Mouse (Mus musculus) embryo, embryonic 10 days (tissue): ENCODE measurements around the gene Ncapd2.

Experiments
- DNase-seq: peaks from one replicate; pipeline ENCODE4 v3.0.0-alpha.2; 2015; ENCODE audit warnings: low spot score

Gene Ncapd2

DNA sequence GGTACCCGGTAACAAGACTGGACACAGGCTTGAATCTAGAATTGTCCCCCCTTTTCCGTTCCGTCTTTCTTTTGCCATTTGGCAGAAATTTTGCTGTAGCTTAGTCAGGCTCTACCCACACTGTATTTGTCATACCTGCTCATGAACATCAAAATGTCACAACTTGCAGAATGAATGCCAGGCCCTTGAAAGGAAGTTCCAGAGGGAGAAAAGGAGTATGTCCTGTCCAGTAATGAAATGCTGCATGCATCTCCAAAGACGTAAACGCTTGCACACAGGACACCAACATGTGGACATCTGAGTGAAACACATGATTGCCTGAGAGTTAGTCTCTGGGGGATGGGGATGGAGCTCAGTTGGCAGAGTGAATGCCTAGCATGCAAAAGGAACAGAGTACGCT lies 22.2 kb upstream of the Ncapd2 start:
- no peak for DNase-seq

DNA sequence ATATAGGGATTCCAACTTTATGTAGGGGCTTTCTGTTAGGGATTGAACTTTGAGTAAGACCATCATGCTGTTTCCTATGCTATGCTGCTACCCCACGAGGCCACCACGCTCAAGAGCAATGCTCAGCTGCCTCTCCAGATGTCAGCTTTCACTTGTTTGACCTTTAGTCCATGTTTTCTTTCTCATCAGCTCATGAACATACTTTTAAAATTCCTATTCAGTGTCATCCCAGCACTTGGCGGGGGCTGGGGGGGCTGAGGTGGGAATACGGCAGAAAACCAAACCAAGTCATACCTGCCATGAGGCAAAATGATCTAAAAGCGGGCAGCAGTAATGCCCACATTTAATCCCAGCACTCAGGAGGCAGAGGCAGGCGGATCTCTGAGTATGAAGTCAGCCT lies 21.6 kb upstream of the Ncapd2 start:
- no peak for DNase-seq

DNA sequence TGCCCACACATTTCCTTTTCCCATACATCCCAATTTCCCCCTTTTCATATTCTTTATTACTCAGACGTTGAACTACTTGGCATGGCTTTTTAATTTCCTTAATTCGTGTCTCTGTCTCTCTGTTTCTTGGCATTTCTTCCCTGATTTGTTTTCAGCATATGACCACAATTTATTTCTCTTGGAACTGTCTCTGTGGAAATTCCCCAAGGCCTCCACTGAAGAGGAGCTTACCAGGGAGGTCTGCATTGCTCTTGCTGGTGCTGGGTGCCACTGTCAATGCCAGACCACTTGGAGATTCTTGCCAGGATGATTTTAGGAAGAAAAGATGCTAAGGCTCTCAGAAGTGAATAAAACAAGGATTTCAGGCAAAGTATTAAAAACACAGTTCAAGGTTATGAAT lies 21.1 kb upstream of the Ncapd2 start:
- DNase-seq, result no peak

DNA sequence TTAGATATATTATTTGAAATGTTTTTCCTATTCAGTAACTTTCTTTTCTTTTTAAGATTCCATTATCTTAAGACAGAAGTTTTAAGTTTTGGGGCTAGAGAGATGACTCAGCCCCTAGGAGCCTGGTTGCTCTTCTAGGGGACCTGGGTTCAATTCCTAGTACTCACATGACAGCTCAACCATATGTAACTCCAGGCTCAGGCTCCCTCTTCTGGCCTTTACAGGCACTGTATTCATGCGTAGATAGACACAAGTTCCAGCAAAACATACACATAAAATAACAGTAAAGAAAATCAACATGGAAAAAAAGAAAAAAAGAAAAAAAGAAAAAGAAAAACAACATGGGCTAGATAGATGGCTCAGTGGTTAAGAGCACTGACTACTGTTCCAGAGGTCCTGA lies 18.9 kb upstream of the Ncapd2 start:
- no peak for DNase-seq

DNA sequence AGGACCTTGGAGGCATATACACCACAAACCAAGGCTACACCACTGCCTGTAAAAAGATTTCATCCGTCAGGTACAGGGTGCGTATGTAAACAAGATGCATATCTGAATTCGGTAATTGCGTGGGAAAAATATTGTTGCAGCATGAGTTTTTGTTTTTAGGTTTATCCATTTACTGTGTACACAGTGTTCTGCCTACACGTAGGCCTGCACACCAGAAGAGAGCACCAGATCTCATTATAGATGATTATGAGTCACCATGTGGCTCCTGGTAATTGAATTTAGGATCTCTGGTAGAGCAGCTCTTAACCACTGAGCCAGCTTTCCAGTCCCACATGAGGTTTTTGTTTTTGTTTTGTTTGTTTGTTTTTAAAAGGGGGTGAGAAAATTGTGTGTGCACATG lies 5.7 kb upstream of the Ncapd2 start:
- DNase-seq, result no peak

DNA sequence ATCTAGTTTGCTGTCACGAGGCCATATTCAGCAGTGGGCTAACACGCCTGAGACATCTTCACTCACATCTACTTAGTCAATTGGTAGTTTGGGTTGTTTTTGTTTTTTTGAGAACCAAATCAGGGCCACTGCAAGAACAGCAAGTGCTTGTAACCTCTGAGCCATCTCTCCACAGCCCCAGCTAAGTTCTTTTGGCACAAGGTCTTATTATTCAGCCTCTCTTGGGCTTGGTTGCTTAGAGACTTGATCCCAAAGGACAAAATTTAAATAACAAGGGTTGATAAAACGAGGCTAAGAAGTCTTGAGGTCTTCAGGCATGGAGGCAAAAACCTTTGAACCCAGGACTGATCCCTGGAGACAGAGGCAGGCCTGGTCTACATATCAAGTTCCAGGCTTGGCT lies 4.8 kb upstream of the Ncapd2 start:
- no peak for DNase-seq

DNA sequence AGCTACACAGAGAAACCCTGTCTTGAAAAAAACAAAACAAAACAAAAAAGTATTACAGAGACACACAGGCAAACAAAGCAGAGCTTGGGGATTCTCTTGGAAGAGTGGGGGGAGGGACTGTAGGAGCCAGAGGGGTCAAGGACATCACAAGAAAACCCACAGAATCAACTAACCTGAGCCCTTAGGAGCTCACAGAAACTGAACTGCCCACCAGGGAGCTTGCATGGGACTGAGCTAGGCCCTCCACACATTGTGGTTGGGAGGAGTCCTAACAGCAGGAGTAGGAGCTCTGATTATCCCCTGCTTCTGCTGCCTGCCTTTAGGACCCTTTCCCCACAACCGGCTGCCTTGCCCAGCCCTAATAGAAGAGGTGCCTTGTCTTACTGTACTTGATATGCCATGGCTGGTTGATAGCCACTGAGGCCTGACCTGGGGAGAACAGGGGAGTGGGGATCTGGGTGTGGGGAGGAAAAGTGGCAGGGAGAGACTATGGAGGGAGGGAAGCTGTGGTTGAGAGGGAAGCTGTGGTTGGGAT lies 4.1 kb upstream of the Ncapd2 start:
- DNase-seq, result no peak

DNA sequence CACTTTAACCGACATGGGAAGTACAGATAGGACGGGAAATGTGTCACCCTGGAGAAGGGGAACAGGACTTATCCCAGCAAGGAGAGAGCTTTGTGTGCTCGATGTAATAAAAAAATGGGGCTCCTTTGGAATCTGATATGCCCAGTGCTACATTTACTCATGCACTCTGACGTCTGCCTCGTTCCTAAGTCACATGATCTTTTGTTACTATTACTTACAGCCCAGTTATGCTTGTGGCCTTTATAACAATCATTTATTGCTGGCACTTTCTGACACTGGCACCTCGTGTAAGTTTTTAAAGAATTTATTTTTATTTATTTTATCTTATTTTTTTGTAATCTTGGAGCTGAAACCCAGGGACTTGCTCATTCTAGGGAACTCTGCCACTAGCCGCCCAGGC lies 1.9 kb upstream of the Ncapd2 start:
- DNase-seq, result no peak

DNA sequence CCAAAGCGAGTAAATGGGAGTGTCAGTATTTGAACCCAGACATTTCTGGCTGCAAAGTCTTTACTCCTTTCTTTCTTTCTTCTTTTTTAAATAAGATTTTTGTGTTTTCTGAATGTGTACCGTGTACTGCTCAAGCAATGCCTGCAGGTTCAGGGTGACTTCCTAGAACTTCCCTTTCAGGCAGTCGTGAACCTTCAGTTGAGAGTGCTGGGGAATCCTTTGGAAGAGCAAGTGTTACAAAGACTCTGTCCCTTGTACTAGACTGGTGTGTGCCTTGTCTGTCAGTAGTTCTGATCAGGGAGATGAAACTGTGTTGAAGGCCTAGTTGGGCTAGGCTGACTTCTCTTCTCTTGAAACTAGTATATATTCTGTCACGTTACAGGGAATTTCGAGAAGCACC lies 1.3 kb upstream of the Ncapd2 start:
- no peak for DNase-seq

DNA sequence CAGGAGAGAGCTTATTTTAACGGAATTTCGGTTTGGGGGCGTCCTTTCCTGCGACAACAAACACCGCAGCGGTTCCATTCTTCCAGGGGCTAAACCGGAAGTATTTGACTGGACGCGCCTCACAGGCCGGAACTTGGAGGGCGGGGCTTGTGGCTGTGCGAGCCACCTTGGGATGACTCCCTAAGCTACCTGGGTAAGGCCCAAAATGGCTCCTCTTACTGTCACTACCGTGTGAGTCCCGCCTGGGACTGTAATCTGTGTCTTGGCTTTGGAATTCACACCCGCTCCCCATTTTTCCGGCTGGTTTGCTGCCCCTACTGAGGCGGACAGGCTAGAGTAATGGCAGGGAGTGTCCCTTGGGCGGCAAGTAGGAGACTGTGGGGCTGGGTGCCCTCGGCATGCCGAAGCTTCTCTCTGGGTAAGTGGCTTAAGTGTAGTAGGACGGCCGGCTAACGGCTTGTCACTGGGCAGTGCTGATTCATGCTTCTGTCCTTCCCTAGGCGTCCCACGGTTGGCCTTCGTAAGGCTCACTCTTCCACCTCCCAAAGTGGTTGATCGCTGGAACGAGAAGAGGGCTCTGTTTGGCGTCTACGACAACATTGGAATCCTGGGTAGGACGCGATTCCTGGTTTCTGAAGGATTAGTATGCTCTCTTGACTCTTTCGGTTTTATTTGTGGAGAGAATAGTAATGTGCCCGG lies 664 bp upstream of the Ncapd2 start:
- peak; percentile 97 for DNase-seq

DNA sequence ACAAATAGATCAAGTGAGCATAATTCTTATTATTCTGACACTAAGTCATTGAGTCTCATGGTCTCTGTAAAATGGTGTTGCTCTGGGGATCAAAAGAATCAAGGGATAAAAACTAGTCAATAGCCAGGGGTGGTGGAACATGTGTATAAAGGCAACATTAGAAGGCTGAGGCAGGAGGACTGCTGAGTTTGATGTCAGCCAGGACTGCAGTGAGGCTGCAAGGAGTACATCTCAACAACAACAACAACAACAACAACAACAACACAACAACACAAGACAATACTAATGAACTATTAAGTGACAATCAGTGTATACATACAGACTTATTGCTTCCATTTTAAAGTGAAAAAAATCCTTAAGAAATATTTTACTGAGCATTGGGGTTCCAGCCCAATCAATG lies 685 bp downstream of the Ncapd2 start:
- peak; percentile 42 for DNase-seq

DNA sequence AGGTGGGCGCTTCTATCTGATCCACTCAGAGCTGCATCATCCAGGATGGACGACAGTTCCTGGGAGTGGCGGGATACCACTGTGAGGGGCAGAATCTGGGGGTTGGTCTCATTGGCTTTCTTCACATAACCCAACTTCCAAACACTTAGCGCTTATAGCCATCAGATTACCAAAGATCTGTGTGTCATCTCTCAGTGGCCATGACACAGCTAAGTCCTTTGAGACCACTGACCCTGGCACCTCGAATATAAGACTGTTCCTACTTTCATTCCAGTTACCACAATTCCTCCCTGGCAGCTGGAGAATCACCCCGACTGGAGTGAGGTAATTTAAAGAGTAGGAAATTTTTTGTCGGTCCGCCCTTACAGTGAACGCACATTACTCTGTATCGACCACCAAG lies 5.3 kb downstream of the Ncapd2 start:
- DNase-seq, result no peak

DNA sequence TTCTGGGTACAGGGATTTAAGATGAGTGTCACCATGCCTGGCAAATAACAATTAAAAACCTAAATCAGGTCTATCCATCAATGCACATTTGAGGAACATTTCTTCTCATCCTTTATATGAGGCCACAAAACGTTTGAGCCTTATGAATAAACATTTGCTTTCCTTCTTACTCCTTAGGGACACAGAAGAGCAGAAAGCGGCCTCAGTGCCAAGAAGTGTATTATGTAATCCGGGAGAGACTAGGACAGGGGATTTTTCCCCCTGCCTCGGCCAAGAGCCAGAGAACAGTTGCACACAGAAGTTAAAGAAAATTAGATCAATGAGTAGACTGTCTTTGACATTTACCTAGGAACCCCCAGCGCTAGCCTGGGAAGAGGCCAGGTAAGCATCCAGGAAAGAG lies 9.4 kb downstream of the Ncapd2 start:
- DNase-seq, result no peak

DNA sequence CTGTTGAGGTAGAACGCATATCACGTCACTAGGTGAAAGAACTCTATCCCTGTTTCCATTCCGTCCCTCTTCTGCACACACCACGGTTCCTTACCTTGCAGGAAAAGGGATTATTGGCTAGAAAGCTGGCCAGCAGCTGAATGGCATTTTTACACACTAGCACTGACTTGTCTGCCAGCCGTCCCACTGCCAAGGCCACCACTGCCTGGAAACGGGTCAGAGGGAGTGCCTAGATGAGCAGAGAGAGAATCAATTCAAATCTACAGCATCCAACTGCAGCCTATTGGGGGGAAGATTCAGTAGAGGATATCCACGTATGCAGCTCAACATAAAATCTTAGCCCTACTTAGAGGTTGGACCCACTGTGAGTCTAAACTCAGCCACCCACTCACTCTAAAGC lies 11.9 kb downstream of the Ncapd2 start:
- no peak for DNase-seq

DNA sequence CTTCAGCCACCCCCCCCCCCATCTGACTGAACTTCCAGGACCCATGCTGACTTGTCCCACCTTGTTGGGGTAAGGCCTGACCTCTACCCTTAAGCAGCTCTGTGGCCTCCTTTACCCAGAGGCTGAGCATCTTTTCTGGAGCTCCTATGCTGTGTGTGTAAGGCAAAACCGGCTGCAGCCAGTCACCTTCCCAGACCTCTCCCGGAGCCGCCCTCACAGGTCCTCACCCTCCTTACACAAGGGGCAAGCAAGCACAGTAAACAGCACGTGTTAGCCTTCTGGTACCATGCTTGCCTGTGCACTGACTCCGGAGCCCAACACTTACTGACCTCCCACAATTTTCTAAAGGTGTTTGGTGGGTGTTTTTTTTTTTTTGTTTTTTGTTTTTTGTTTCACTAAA lies 16.0 kb downstream of the Ncapd2 start:
- DNase-seq, result no peak

DNA sequence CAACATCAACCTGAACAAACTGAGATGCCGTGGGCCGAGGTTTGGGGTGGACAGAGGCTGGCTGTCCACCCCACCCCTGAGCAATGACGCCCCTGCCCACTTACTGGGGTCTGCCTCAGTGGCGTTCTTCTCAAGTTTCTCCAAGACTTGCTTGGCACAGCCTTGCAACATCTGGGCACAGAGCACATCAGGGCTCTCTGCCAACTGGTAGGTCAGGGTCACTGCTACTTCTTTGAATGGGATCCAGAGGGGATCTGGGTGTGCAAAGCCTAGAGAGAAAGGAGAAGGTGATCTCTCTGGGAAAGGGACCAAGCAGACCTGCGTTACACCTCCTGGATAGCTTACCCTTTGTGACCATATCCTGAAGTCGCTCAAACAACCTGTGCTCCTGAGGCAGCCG lies 18.2 kb downstream of the Ncapd2 start:
- no peak for DNase-seq

DNA sequence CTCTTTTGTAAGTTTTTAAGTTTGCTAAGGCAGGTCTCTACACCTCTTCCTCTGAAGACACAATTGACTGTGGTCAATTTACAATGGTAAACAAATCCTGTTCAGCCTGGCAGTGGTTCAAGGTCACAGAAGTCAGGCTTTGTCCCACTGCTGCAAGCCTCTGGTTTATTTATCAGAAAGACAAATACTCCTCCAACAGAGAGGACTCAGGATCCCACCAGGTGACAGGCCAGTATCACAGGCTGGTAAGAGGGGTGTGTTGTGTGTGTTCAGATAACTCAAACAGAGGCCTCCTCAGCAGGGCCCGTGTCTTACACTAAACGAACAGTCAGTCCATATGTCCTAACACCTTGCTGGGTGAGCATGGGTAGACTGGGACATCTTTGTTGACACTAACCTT lies 19.0 kb downstream of the Ncapd2 start:
- no peak for DNase-seq

DNA sequence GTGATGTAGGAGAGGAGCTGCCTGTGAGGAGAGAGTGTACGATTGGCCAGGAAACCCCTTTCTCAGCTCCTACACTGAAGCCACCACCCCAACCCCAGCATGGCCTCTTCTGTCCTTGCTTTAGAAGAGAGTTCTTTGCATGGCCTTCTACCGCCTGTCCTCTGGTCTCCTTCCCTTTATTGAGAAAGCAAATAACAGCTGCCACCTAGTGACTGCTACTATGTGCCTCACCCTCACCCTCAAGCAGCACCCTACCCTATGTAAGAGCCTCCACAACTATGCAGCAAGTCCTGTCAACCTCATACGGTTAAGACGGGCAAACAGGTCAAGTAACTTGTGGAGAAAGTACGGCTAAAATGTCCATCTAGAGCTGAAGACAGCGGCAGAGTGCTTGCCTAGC lies 21.3 kb downstream of the Ncapd2 start:
- DNase-seq, result no peak

DNA sequence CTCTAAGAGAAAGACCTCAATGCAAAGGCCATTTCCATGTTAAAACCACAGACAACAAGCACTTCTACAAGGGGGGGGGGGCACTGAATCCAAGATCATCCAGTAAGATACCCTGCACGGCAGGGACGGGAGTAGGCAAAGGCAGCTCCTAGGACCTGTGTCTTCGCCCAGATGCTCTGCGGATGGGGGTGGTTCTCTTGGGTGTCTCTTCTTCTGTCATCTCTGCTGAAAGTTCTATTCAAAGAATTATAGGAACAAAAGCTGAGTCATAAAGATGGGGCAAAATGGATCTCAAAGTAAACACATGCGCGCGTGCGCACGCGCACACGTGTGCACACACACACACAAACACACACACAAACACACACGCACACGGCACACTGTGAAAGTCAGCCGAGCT lies 23.4 kb downstream of the Ncapd2 start:
- DNase-seq, result no peak

DNA sequence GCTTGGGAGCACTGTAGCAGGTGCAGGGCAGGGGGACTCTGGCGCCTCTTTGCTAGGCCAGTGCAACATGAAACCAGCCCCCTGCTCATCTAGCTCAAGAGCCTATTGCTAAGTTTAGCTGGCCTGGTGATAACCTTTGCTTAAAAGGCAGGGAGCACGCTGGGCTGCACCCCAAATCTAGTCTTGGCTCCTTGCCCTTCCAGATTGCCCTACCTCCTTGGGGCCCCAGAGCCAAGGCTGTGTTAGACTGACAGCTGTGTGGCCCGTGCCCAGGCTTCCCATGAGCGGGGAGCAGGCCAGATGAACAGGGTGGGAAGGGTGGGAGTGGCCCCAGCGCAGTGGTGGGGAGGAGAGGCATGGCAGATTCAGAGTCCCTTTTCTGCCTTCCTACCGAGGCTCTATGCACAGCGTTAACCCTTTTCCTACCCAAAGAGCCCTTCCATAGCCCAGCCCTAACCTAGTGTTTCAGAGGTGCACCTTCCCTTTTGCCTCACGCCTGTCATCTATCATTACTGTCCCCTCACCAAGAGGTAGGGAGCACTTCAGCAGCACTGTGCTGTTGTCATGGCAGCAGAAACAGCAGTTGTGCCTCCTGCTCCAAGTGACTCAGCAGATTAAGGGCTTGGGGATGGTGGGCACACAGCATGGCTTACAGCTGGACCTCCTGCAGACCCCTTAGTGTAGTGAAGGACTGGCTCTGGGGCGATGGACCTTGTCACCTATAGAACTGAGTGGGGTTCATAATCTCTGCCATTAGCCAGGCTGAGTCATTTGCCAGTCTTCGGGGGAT lies 24.4 kb downstream of the Ncapd2 start:
- DNase-seq, result peak; percentile 67

DNA sequence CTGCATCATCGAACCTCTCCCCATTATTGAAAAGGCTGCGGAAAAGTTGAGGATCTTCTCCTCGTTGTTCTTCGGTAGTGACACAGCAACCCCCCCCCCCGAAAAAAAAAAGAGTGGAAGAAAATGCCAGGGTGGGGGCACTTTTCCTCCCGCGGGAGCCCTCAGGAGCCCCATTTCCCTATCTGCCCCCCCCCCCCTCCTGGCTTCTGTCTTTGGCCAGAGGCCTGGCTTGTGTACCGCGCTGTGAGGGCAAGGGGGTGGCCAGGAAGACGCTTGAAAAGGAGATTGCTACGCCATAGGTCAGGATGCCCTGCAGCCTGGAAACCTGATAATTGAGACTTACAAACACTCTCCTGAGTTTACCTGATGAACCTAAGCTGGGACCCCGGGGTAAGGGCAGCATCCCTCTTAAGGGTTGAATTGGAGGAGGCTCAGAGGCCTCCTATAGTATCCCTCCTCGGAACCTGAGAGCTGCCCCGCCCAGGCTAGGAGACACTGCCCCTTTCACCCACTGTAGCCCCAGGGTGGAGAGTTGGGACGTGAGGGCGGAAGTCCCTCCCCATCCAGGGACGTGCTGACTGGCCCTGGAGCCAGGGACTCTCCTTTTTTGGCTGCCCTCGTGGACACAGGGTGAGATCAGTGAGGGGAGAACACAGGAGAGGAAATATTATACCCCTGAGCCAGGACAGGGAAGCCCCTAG lies 25.3 kb downstream of the Ncapd2 start, which contains the start of gene Gapdh:
Gene Gapdh (minus strand): TSS at position 417 of the 701 bp plus-strand sequence.
- peak; percentile 91 for DNase-seq

DNA sequence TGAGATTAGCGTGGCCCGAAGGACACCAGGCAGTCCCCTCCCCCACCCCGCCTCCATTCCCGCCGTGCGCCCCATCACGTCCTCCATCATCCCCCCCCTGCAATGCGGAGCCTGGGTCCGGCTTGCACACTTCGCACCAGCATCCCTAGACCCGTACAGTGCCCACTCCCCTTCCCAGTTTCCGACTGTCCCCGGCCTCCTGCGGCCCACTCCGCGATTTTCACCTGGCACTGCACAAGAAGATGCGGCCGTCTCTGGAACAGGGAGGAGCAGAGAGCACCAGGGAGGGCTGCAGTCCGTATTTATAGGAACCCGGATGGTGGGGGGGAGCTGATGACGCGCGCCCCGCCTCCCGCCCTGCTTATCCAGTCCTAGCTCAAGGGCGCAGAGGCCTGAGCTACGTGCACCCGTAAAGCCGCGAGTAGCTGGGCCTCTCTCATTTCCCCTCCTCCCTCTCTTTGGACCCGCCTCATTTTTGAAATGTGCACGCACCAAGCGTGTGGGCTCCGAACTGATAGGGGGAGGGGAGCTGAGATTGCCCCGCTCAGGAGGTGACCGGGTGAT lies 26.1 kb downstream of the Ncapd2 start:
- DNase-seq, result peak; percentile 98
